Mouse (Mus musculus) small intestine, adult 2 months (tissue): Measurements from ENCODE around the gene Ostf1.

ENCODE experiments used
- CTCF ChIP-seq: fragments of 200-500 bp; IDR thresholded peaks from 2 replicates; pipeline ENCODE4 v1.5.1; 2012; ENCODE audit warnings: low read depth, mild to moderate bottlenecking, control low read depth, inconsistent platforms, low read length, moderate library complexity, mixed read lengths; ENCODE audit not compliant: insufficient replicate concordance, insufficient read length; ENCODE audit errors: extremely low read depth
- POLR2A ChIP-seq: fragments of 200-500 bp; IDR thresholded peaks from 2 replicates; pipeline ENCODE4 v1.6.1; 2012; ENCODE audit warnings: low read depth, mild to moderate bottlenecking, control low read depth, inconsistent platforms, low read length, moderate library complexity

DNA sequence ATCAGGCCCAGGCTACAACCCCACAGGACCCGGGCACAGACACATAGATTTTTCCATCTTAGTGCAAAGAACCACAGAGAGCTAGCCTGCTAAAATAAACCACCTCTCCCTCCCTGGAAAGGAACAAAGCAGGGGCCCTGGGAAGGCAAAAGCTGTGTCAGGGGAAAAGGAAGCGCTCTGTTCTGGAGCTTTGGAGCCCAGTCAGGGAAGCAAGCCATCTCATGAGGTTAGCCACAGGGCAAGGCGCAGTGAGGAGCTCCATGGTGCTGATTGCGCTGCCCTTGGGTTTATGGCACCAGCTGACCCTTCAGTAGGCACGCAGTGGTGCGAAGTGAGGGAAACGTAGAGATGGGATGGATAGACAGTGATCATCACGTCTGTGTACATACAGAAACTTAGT is 22.7 kb upstream of the Ostf1 start:
- no peak for TF ChIP-seq POLR2A
- no peak for TF ChIP-seq CTCF
